In genomic region chr2:121448739-121449535, GRCm38 (mm10) we compare ENCODE assay signal across 7 mouse cellular contexts. TPM values are rescaled to one million over a fixed set of nuclear protein-coding genes. Genes with fewer than 3 reads are reported as not detected.
A peak's percentile ranks its signal among the peaks of the same experiment; 100 is the strongest.
DNase-seq lines count a peak whose midpoint lies in the region; ATAC-seq lines count a peak whose summit lies in the region.

Gene Serf2, plus strand, starts transcription at chr2:121449195.

- H3K4me3 ChIP-seq in embryonic facial prominence, embryonic 12.5 days: peak within 1 kb of the TSS; percentile 99
- H3K4me3 ChIP-seq in limb, embryonic 11.5 days (ENCODE audit: low read depth, low read length): peak within 1 kb of the TSS; percentile 100
- H3K4me3 ChIP-seq in midbrain, embryonic 14.5 days (replicated peaks; ENCODE audit: low read depth, low read length): peak within 1 kb of the TSS; percentile 97

- H3K9ac ChIP-seq in embryonic facial prominence, embryonic 12.5 days: peak within 1 kb of the TSS; percentile 97
- peak within 1 kb of the TSS; percentile 94 for H3K9ac ChIP-seq in limb, embryonic 11.5 days (ENCODE audit: low read length)
- peak within 1 kb of the TSS; percentile 80 for H3K9ac ChIP-seq in midbrain, embryonic 14.5 days (replicated peaks; ENCODE audit: low read length)

- peaks cover 21% of the 10 kb centered on the region for H3K36me3 ChIP-seq in embryonic facial prominence, embryonic 12.5 days
- H3K36me3 ChIP-seq in limb, embryonic 11.5 days (ENCODE audit: control insufficient read depth, insufficient read depth, low read length): peaks cover 5% of the 10 kb centered on the region; the same call in 1 of the 2 replicates
- peaks cover 20% of the 10 kb centered on the region for H3K36me3 ChIP-seq in midbrain, embryonic 14.5 days (ENCODE audit: control insufficient read depth, insufficient read depth, low read length)

- WGBS in embryonic facial prominence, embryonic 12.5 days: under 1% methylated on average over 67 of the region's 74 CpGs
- under 1% methylated on average over 64 of the region's 74 CpGs for WGBS in limb, embryonic 11.5 days
- WGBS in midbrain, embryonic 14.5 days: under 1% methylated on average over 74 of the region's 74 CpGs

- H3K4me2 ChIP-seq in embryonic facial prominence, embryonic 12.5 days (replicated peaks): peak within 1 kb of the TSS; percentile 96
- H3K4me2 ChIP-seq in limb, embryonic 11.5 days (ENCODE audit: low read depth, severe bottlenecking): peak within 1 kb of the TSS; percentile 85
- peak within 1 kb of the TSS; percentile 61 for H3K4me2 ChIP-seq in midbrain, embryonic 14.5 days (ENCODE audit: low read length)

- peak within 1 kb of the TSS; percentile 97 for H3K27ac ChIP-seq in embryonic facial prominence, embryonic 12.5 days
- H3K27ac ChIP-seq in limb, embryonic 11.5 days (replicated peaks; ENCODE audit: low read depth, low read length): peak within 1 kb of the TSS; percentile 90
- peak within 1 kb of the TSS; percentile 93 for H3K27ac ChIP-seq in midbrain, embryonic 14.5 days (replicated peaks; ENCODE audit: low read depth, low read length)

- peak; percentile 100 for DNase-seq in adrenal gland, postnatal 25 days
- DNase-seq in heart, adult 11 months: peak; percentile 100
- DNase-seq in kidney, adult 18-20 months: peak; percentile 100
- DNase-seq in limb, embryonic 11.5 days (ENCODE audit: low spot score): peak; percentile 99
- peak; percentile 99 for DNase-seq in midbrain, embryonic 14.5 days
- peak; percentile 99 to 100 for DNase-seq in spleen, adult 18-20 months

- peak; percentile 97 for ATAC-seq in embryonic facial prominence, embryonic 12.5 days (ENCODE audit: insufficient number of reproducible peaks, insufficient read depth, low FRiP score, low TSS enrichment)
- peak; percentile 98 for ATAC-seq in limb, embryonic 11.5 days (ENCODE audit: insufficient number of reproducible peaks, low FRiP score, low TSS enrichment, low read depth)
- ATAC-seq in midbrain, embryonic 14.5 days (ENCODE audit: low FRiP score, low TSS enrichment): peak; percentile 100

- H3K27me3 ChIP-seq in embryonic facial prominence, embryonic 12.5 days: no peaks in the 10 kb centered on the region
- H3K27me3 ChIP-seq in limb, embryonic 11.5 days (ENCODE audit: control insufficient read depth, insufficient read depth, low read length): no peaks in the 10 kb centered on the region
- no peaks in the 10 kb centered on the region for H3K27me3 ChIP-seq in midbrain, embryonic 14.5 days (ENCODE audit: control insufficient read depth, insufficient read depth, low read length)

- H3K4me1 ChIP-seq in embryonic facial prominence, embryonic 12.5 days: peaks cover 22% of the 10 kb centered on the region
- peaks cover 13% of the 10 kb centered on the region for H3K4me1 ChIP-seq in limb, embryonic 11.5 days (ENCODE audit: control insufficient read depth, insufficient read depth, low read length)
- H3K4me1 ChIP-seq in midbrain, embryonic 14.5 days (ENCODE audit: control insufficient read depth, insufficient read depth, low read length): peaks cover 12% of the 10 kb centered on the region

- H3K9me3 ChIP-seq in embryonic facial prominence, embryonic 12.5 days: no peaks in the 10 kb centered on the region
- H3K9me3 ChIP-seq in limb, embryonic 11.5 days (ENCODE audit: control insufficient read depth, low read length): no peaks in the 10 kb centered on the region
- H3K9me3 ChIP-seq in midbrain, embryonic 14.5 days (ENCODE audit: control insufficient read depth, low read length): no peaks in the 10 kb centered on the region

RNA-seq across cellular contexts. Expression of gene Serf2, which starts in this region (rescaled TPM):
- total RNA-seq in adrenal gland, postnatal 25 days (2021): 351 and 386 TPM in 2 replicates
- polyA plus RNA-seq in embryonic facial prominence, embryonic 12.5 days (2016; fragmentation: Nextera tagmentation; extraction: Ambion mirVana): 495 and 504 TPM in 2 replicates
- polyA plus RNA-seq in limb, embryonic 11.5 days (2014; fragmentation: Nextera tagmentation; extraction: Ambion mirVana): 538 and 540 TPM in 2 replicates
- polyA plus RNA-seq in midbrain, embryonic 14.5 days (2014; fragmentation: Nextera tagmentation; extraction: Ambion mirVana): 352 and 382 TPM in 2 replicates

Comparison
In these comparisons a context has a peak if more than half of its experiments do, and no peak if none do; other contexts are left out.
1. Peak in every context shown above with its lines: DNase-seq, ATAC-seq, H3K4me3 ChIP-seq and H3K27ac ChIP-seq.